Mouse (Mus musculus) duodenum, adult 2 months (tissue): ENCODE results near the gene Kcnh1. TPM values are rescaled to one million over a fixed set of nuclear protein-coding genes. Genes with fewer than 3 reads are reported as not detected.

Experiments
- polyA plus RNA-seq: library from polyadenylated mRNA; depleted of rRNA; stranded (reverse); fragments of >200 nt; gene quantifications from 2 replicates; pipeline ENCODE4 v1.2.3, GENCODE M21; 2012; ENCODE audit warnings: low replicate concordance; rRNA removed

Gene Kcnh1
- polyA plus RNA-seq: 0.11 and 0.14 TPM in 2 replicates

DNA sequence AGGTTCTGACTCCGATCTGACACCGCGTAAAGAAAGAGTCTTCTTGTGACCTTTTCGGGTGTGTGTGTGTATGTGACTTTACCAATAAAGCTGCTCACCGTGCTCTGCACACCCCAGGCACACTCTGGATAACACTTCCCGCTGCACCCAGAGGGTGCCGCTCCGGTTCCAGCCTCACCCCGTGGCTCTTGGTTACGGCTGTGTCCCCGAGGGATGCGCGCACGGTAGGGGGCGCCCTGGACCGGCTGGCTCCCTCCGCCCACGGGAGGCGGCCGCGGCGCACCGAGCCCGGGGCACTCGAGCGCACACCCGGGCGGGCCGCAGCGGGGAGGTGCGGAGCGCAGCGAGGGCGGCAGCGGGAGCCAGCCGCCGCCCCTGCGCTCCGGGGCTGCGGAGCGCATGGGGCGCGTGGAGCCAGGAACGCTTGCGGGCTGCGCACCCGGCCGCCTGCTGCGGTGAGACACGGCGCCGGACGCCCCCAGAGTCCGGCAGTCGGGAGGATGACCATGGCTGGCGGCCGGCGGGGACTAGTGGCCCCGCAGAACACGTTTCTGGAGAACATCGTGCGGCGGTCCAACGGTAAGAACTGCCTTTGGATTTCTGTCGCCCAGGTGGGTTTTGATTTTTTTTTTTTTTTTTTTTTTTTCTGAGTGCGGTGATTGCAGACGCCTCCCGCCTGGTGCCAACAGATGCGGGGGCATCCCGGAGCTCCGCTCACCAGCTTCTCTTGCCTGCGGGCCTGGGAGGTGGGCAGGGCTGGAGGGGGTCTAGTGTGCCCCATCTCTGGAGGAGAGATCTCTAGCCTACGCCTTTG is at the start of gene Kcnh1:
Kcnh1 (plus strand) TSS at position 267 of the 814 bp plus-strand sequence.

Other genes starting within 250 kb of the Kcnh1 start
- 0.09 and 0.18 TPM in 2 replicates for gene Rd3, start 213.4 kb upstream of the Kcnh1 start, polyA plus RNA-seq
- gene Traf5, start 98.2 kb upstream of the Kcnh1 start, polyA plus RNA-seq: 2.2 and 4.5 TPM in 2 replicates
- gene Rcor3, start 52.7 kb upstream of the Kcnh1 start, polyA plus RNA-seq: 19.9 and 23.2 TPM in 2 replicates